Mouse (Mus musculus) MEL (cell line): Measurements from ENCODE around the gene Clpp.

Source experiments
- CTCF ChIP-seq, 3 experiments: IDR thresholded peaks in 2 of 3; conservative IDR thresholded peaks in 1 of 3; 2 replicates each; pipeline ENCODE4 v1.5.1; 2011 to 2012; ENCODE audit warnings: low read length in 3 of 3, low read depth in 2 of 3, mild to moderate bottlenecking in 2 of 3, improper control_type of control experiment in 1 of 3, inconsistent platforms in 1 of 3, mixed read lengths in 1 of 3, moderate library complexity in 1 of 3; ENCODE audit not compliant: control insufficient read depth in 1 of 3, insufficient read depth in 1 of 3, poor library complexity in 1 of 3, severe bottlenecking in 1 of 3
- NELFE ChIP-seq: IDR thresholded peaks from 2 replicates; pipeline ENCODE4 v1.6.1; 2011; ENCODE audit warnings: low read depth, low read length, improper control_type of control experiment

GRCm38 (mm10) chr17:57029691-57030090, 39.6 kb downstream of the Clpp start:
- TF ChIP-seq NELFE (no peak), CTCF (IDR thresholded peaks at IDR 0.05 in 2 of 3, conservative IDR thresholded peaks at IDR 0.05 in 1 of 3; ENCODE audit: control insufficient read depth in 1 of 3, insufficient read depth in 1 of 3, low read depth in 2 of 3, low read length in 3 of 3, poor library complexity in 1 of 3, severe bottlenecking in 1 of 3) (no peak)
